Mouse (Mus musculus): ENCODE measurements around the gene Gkn1.

GRCm38 (mm10) chr6:87373057-87373456 is 22.3 kb upstream of the Gkn1 start, which contains the start of gene Gkn2:
- TF ChIP-seq CTCF (IDR thresholded peaks at IDR 0.05; ENCODE audit: low read depth, low read length) = no peak
- TF ChIP-seq POLR2A (IDR thresholded peaks at IDR 0.05; ENCODE audit: borderline replicate concordance, low read depth, low read length) = no peak
